Mouse (Mus musculus) cerebellum, adult (tissue): ENCODE results near the gene Larp4b.
"Not testable (repeated sequence)": the region's sequence is repeated elsewhere in the genome, so short reads cannot be mapped to it uniquely, and the experiment has no call there.

Source experiments
- ATAC-seq: cut with Nextera tagmentation; 2 replicates; pipeline ENCODE4 v1.9.2; 2017; ENCODE audit warnings: mild to moderate bottlenecking, moderate library complexity, mixed read lengths; ENCODE audit not compliant: insufficient number of reproducible peaks, low FRiP score, low TSS enrichment

Gene Larp4b

GRCm38 (mm10) chr13:9093316-9094155, at the start of gene Larp4b:
TSS of gene Larp4b (plus strand) at chr13:9093881.
- ATAC-seq, result peak; percentile 99

GRCm38 (mm10) chr13:9044731-9045130, 49.0 kb upstream of the Larp4b start:
- no peak for ATAC-seq

- not testable (repeated sequence) for ATAC-seq
These were observed 41.5 kb upstream of the Larp4b start for GRCm38 (mm10) chr13:9052049-9052691.

GRCm38 (mm10) chr13:9057277-9057676, 36.4 kb upstream of the Larp4b start:
- ATAC-seq, result no peak

GRCm38 (mm10) chr13:9058706-9059105, 35.0 kb upstream of the Larp4b start:
- ATAC-seq, result 0 out of 2 replicates have a peak, but pooled peaks have one; percentile 40

GRCm38 (mm10) chr13:9061394-9061793, 32.3 kb upstream of the Larp4b start:
- ATAC-seq, result no peak

- peak; percentile 72; the same call in 1 of the 2 replicates for ATAC-seq
These were observed 29.5 kb upstream of the Larp4b start for GRCm38 (mm10) chr13:9064196-9064595.

GRCm38 (mm10) chr13:9066107-9066506, 27.6 kb upstream of the Larp4b start:
- no peak for ATAC-seq

GRCm38 (mm10) chr13:9071008-9071407, 22.7 kb upstream of the Larp4b start:
- no peak for ATAC-seq

GRCm38 (mm10) chr13:9073818-9074217, 19.9 kb upstream of the Larp4b start:
- ATAC-seq, result no peak

- no peak for ATAC-seq
These were observed 17.7 kb upstream of the Larp4b start for GRCm38 (mm10) chr13:9075825-9076592.

GRCm38 (mm10) chr13:9082128-9082883, 11.4 kb upstream of the Larp4b start:
- no peak for ATAC-seq

GRCm38 (mm10) chr13:9094186-9094980, 702 bp downstream of the Larp4b start:
- ATAC-seq, result peak; percentile 60

- no peak for ATAC-seq
These were observed 5.6 kb downstream of the Larp4b start for GRCm38 (mm10) chr13:9099289-9099688.

- no peak for ATAC-seq
These were observed 6.8 kb downstream of the Larp4b start for GRCm38 (mm10) chr13:9100517-9100916.

- 0 out of 2 replicates have a peak, but pooled peaks have one; percentile 47 for ATAC-seq
These were observed 12.6 kb downstream of the Larp4b start for GRCm38 (mm10) chr13:9106246-9106645.

- ATAC-seq, result no peak
These were observed 13.5 kb downstream of the Larp4b start for GRCm38 (mm10) chr13:9106992-9107858.

- no peak for ATAC-seq
These were observed 20.1 kb downstream of the Larp4b start for GRCm38 (mm10) chr13:9113735-9114134.
